Mouse (Mus musculus) limb, embryonic 15.5 days (tissue): ENCODE data around the gene Nup35. TPM values are rescaled to one million over a fixed set of nuclear protein-coding genes. Genes with fewer than 3 reads are reported as not detected.

Experiments used
- ATAC-seq: fragments of 200-750 bp; cut with Nextera tagmentation; 2 replicates; pipeline ENCODE4 v1.8.0; 2017; ENCODE audit warnings: low read depth, moderate TSS enrichment; ENCODE audit not compliant: insufficient number of reproducible peaks, low FRiP score, low TSS enrichment
- H3K27ac ChIP-seq: fragments of 300-500 bp; sonication (generic); 2 replicates; pipeline ENCODE4 v1.5.1; 2015; ENCODE audit warnings: moderate library complexity, mild to moderate bottlenecking, inconsistent platforms
- H3K27me3 ChIP-seq: fragments of 300-500 bp; sonication (generic); 2 replicates; pipeline ENCODE4 v1.6.1; 2015; ENCODE audit warnings: inconsistent platforms
- H3K36me3 ChIP-seq: fragments of 300-500 bp; sonication (generic); 2 replicates; pipeline ENCODE4 v1.6.1; 2015; ENCODE audit warnings: inconsistent platforms
- H3K4me1 ChIP-seq: fragments of 300-500 bp; sonication (generic); 2 replicates; pipeline ENCODE4 v1.6.1; 2015; ENCODE audit warnings: inconsistent platforms
- H3K4me2 ChIP-seq: fragments of 300-500 bp; sonication (generic); 2 replicates; pipeline ENCODE4 v1.6.1; 2015; ENCODE audit warnings: mild to moderate bottlenecking, inconsistent platforms
- H3K4me3 ChIP-seq: fragments of 300-500 bp; sonication (generic); 2 replicates; pipeline ENCODE4 v1.5.1; 2015; ENCODE audit warnings: mild to moderate bottlenecking, inconsistent platforms
- H3K9ac ChIP-seq: fragments of 300-500 bp; sonication (generic); 2 replicates; pipeline ENCODE4 v1.6.1; 2015; ENCODE audit warnings: inconsistent platforms
- H3K9me3 ChIP-seq: fragments of 300-500 bp; sonication (generic); 2 replicates; pipeline ENCODE4 v1.6.1; 2016; ENCODE audit warnings: inconsistent platforms
- WGBS: fragments of 180-500 bp; shearing (Covaris S2); methylation state at CpG from one replicate; pipeline ENCODE4 v1.1.7; 2015; 5-methylcytosine and 5-hydroxymethylcytosine counted together
- polyA plus RNA-seq: library from polyadenylated mRNA; unstranded; fragments of >200 nt; fragmentation: Nextera tagmentation; extraction: Ambion mirVana; gene quantifications from 2 replicates; pipeline ENCODE4 v1.2.1, GENCODE M21; 2015

Nup35 gene
- polyA plus RNA-seq: 42.1 and 42.2 TPM in 2 replicates

- peak within 1 kb of the TSS; percentile 61 for H3K9ac ChIP-seq
- H3K4me1 ChIP-seq: peaks cover 4% of the 10 kb centered on the region; the same call in 1 of the 2 replicates
- H3K27ac ChIP-seq: peak within 1 kb of the TSS; percentile 75
- H3K4me3 ChIP-seq: peak within 1 kb of the TSS; percentile 63
- H3K27me3 ChIP-seq: no peaks in the 10 kb centered on the region
- peak within 1 kb of the TSS; percentile 62 for H3K4me2 ChIP-seq
- peak; percentile 98 for ATAC-seq
- H3K9me3 ChIP-seq: no peaks in the 10 kb centered on the region
- WGBS: 2% methylated on average over 21 of the region's 21 CpGs
- 0 out of 2 replicates have a peak, but pooled peaks cover 3% of the 10 kb centered on the region for H3K36me3 ChIP-seq
Measured at GRCm38 (mm10) chr2:80616854-80617737, at the start of gene Nup35, which contains the start of gene Dusp19. Gene Nup35, plus strand, starts transcription at chr2:80617236. Gene Dusp19, plus strand, starts transcription at chr2:80617045.

GRCm38 (mm10) chr2:80567411-80567810 is 49.6 kb upstream of the Nup35 start:
- Histone ChIP-seq H3K4me3 (no peak overlapping the region), H3K9me3 (no peaks in the 10 kb centered on the region), H3K36me3 (0 out of 2 replicates have a peak, but pooled peaks cover 6% of the 10 kb centered on the region), H3K27me3 (no peaks in the 10 kb centered on the region), H3K9ac (no peak overlapping the region), H3K4me1 (peaks cover 3% of the 10 kb centered on the region; the same call in 1 of the 2 replicates), H3K27ac (no peak overlapping the region), H3K4me2 (no peak overlapping the region)
- WGBS: 86% methylated on average over 4 of the region's 4 CpGs
- ATAC-seq: no peak

DNA sequence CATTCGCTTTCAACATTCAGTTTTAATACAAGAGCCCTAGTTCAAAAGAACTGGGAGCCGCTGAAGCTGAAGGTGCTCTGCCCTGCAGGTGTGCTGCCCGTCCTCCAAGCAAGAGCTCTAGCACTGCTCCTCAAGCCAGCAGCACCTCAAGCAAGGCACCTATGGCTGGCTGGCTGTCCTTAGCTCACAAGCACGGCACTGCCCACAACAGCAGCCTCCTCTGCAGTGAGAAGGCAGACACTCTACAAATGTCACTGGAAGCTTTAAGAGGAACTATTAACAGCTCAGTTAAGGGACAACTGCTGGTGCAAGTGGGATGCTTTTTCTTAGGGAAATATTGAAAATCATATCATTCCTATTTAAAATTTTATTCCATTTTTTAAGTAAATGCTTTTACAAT is 46.4 kb upstream of the Nup35 start:
- 63% methylated on average over 4 of the region's 4 CpGs for WGBS
- Histone ChIP-seq H3K27ac (no peak overlapping the region), H3K27me3 (no peaks in the 10 kb centered on the region), H3K4me1 (peaks cover 3% of the 10 kb centered on the region; the same call in 1 of the 2 replicates), H3K9ac (no peak overlapping the region), H3K9me3 (no peaks in the 10 kb centered on the region), H3K4me2 (no peak overlapping the region), H3K36me3 (no peaks in the 10 kb centered on the region), H3K4me3 (no peak overlapping the region)
- no peak for ATAC-seq

DNA sequence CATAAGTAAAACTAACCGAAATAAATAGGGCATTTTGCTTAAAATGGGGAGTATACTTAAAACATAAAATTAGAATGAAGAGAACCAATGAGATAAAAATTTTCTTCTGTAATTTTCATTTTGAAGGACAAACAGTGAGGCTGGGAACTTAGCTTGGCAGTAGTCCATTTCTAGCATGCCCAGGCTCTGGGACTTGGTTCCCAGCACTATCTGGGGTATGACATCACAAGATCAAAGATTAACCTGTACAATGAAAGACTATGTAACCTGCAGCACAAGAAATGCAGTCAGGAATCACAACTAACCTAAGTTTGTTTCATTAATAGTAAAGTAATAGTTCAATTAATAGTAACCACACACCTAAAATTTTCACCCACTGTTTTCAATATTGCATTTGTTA is 39.8 kb upstream of the Nup35 start:
- WGBS: 93% methylated on average over 1 of the region's 1 CpGs

DNA sequence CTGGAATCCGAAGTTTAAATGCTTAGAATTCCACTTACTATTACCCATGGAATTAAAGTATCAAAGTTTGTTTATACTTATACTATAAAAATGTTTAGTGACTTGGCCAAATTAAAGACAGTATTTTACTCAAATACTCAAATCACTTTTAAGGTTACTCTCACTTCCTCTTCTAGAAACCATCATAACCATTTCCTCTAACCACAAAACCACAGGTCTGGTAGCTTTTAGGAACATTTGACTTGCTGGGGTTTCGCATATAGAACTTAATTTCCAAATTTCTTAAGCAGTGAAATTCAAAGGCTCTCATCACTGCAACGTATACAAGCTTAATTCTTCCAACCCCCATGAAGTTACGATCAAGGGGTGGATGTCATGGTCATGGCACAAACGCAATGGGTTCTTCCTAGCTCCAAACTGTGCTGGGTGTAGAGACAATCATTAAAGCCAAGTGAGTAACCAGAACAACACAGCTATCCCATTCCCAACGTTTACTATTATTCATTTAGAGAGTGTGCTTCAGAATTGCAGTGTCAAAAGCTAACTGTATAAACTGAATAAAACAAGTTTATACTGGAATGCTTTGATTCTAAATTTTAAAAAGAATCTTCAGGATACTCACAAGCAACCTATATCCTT is 37.7 kb upstream of the Nup35 start:
- Histone ChIP-seq H3K4me1 (peaks cover 9% of the 10 kb centered on the region), H3K4me2 (peak overlapping the region; percentile 40), H3K4me3 (peak overlapping the region; percentile 25), H3K9me3 (no peaks in the 10 kb centered on the region), H3K9ac (no peak overlapping the region), H3K27me3 (no peaks in the 10 kb centered on the region), H3K27ac (no peak overlapping the region), H3K36me3 (no peaks in the 10 kb centered on the region)
- 29% methylated on average over 6 of the region's 6 CpGs for WGBS
- no peak for ATAC-seq

More for the DNA sequence above, 39.8 kb upstream of the Nup35 start:
- Histone ChIP-seq H3K4me1 (peaks cover 9% of the 10 kb centered on the region), H3K36me3 (no peaks in the 10 kb centered on the region), H3K9ac (no peak overlapping the region), H3K9me3 (no peaks in the 10 kb centered on the region), H3K27me3 (no peaks in the 10 kb centered on the region), H3K4me2 (no peak overlapping the region), H3K27ac (no peak overlapping the region), H3K4me3 (no peak overlapping the region)
- ATAC-seq: no peak

DNA sequence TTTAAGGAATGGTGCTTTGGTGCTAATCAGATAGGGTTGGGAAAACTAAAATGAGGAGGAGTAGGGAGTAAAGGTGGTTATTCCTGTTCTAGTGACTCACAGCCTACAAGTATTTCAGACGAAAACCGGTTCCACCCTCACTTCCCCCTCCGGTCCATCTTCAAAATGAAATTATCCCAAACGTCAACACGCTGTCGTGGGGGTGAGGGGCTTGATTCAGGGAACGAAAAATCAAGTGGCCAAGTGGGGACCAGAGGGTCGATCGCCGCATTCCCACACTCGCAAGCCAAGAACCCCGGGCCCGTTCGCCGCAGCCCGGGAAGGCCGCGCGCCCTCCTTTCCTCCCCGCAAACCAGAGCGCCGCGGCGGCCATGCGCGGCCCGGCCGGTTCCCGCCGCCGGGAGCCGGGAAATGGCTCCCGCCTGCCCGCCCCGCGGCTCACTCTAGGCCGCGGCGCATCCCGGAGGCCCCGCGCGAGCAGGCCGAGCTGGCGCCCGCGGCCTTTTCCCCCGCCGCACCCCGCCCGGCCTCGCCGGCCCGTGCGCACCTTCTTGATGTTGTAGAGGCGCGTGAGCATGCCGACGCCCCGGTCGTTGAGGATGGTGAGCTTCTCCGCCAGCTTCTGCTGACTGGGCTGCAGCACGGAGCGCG is 36.6 kb upstream of the Nup35 start:
- H3K9me3 ChIP-seq: no peaks in the 10 kb centered on the region
- peaks cover 9% of the 10 kb centered on the region for H3K4me1 ChIP-seq
- H3K9ac ChIP-seq: peak overlapping the region; percentile 91
- H3K4me3 ChIP-seq: peak overlapping the region; percentile 84
- no peaks in the 10 kb centered on the region for H3K36me3 ChIP-seq
- peak; percentile 48 for ATAC-seq
- WGBS: under 1% methylated on average over 57 of the region's 65 CpGs
- peak overlapping the region; percentile 99 for H3K27ac ChIP-seq
- H3K27me3 ChIP-seq: no peaks in the 10 kb centered on the region
- peak overlapping the region; percentile 57 for H3K4me2 ChIP-seq

DNA sequence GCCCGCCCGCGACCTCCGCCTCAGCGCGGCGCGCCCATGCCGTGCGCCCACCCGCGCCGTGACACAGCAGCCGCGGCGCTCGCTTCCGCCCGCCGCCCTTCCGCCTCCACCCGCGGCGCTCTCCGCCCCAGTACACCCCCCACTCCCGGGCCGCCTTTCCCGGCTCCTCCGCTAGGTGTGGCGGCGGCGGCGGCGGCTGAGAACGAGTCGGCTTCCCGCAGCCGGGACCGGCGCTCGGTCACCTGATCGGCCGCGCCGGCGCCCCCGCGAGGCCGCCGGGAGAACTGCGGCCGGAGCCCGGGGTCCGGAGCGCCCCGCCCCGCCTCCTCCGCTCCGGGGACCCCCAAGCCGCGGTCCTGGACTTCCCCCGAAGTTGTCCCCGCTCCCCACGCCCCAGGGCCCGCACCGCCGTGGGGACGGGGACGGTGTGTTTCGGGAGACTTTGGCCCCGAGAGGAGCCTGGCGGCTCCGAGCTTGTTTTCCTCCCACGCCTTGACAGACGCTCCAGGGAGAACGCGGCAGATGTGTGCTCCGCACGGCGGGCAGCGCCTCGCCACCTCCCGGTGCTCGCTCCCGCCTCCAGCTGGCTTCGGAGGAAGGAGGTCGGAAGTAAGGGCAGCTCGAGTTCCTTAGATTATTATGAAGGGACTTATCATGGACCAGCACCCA is 35.9 kb upstream of the Nup35 start, which contains the start of gene Nckap1:
Gene Nckap1 (minus strand): TSS at position 338 of the 669 bp plus-strand sequence.
- H3K4me2 ChIP-seq: peak within 1 kb of the TSS; percentile 57
- peak within 1 kb of the TSS; percentile 99 for H3K27ac ChIP-seq
- peak; percentile 91 for ATAC-seq
- peak within 1 kb of the TSS; percentile 84 for H3K4me3 ChIP-seq
- no peaks in the 10 kb centered on the region for H3K27me3 ChIP-seq
- H3K36me3 ChIP-seq: no peaks in the 10 kb centered on the region
- under 1% methylated on average over 63 of the region's 88 CpGs for WGBS
- peaks cover 9% of the 10 kb centered on the region for H3K4me1 ChIP-seq
- peak within 1 kb of the TSS; percentile 91 for H3K9ac ChIP-seq
- H3K9me3 ChIP-seq: no peaks in the 10 kb centered on the region

- no peak overlapping the region for H3K4me3 ChIP-seq
- H3K4me2 ChIP-seq: no peak overlapping the region
- 89% methylated on average over 3 of the region's 3 CpGs for WGBS
Measured at GRCm38 (mm10) chr2:80582356-80582755, 34.7 kb upstream of the Nup35 start.

DNA sequence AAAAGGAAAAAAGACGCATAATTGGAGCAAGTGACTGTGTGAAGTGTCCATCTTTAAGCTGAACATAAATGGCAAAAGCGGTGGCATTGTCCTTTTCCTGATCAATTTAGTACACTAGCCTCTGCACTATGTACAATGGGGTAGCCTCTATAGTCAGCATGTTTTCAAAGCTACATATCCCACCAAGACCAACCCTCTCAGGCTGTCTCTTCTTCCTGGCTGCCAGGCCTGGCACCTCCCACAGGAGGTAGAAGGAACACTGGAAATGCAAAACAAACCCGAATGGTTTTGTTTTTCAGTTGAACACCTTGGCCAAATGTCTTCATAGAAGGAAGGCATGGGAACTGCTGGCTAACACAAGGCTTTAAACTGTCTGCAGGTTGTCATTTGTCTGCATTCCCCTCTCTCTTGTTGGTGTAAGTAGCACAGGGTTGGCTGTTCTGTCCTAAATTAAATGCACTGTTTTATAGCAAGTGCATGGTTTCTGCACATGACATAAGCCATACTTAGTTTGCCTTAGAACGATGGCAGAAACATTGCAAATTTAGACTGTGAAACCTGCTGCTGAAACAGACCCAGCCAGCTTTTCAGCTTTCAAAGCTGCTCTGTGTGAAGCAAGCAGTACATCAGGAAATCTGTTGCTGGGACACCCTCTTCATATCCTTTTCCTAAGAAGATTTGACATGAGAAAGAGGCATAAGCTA is 22.7 kb upstream of the Nup35 start:
- Histone ChIP-seq H3K27me3 (no peaks in the 10 kb centered on the region), H3K9ac (no peak overlapping the region), H3K4me2 (no peak overlapping the region), H3K9me3 (no peaks in the 10 kb centered on the region), H3K4me3 (no peak overlapping the region), H3K27ac (no peak overlapping the region), H3K36me3 (no peaks in the 10 kb centered on the region), H3K4me1 (no peaks in the 10 kb centered on the region)
- ATAC-seq: no peak
- WGBS: 61% methylated on average over 4 of the region's 4 CpGs

More at GRCm38 (mm10) chr2:80582356-80582755, 34.7 kb upstream of the Nup35 start:
- peaks cover 9% of the 10 kb centered on the region for H3K4me1 ChIP-seq
- H3K9me3 ChIP-seq: no peaks in the 10 kb centered on the region
- no peaks in the 10 kb centered on the region for H3K36me3 ChIP-seq
- H3K9ac ChIP-seq: no peak overlapping the region
- ATAC-seq: no peak
- no peak overlapping the region for H3K27ac ChIP-seq
- no peaks in the 10 kb centered on the region for H3K27me3 ChIP-seq

GRCm38 (mm10) chr2:80596960-80597359 is 20.1 kb upstream of the Nup35 start:
- ATAC-seq: no peak
- Histone ChIP-seq H3K27ac (no peak overlapping the region), H3K4me1 (no peaks in the 10 kb centered on the region), H3K27me3 (no peaks in the 10 kb centered on the region), H3K36me3 (no peaks in the 10 kb centered on the region), H3K9ac (no peak overlapping the region), H3K4me2 (no peak overlapping the region), H3K9me3 (no peaks in the 10 kb centered on the region), H3K4me3 (no peak overlapping the region)
- 66% methylated on average over 5 of the region's 5 CpGs for WGBS

GRCm38 (mm10) chr2:80599850-80600249 is 17.2 kb upstream of the Nup35 start:
- no peak for ATAC-seq
- Histone ChIP-seq H3K36me3 (no peaks in the 10 kb centered on the region), H3K4me3 (no peak overlapping the region), H3K4me1 (no peaks in the 10 kb centered on the region), H3K9ac (no peak overlapping the region), H3K9me3 (no peaks in the 10 kb centered on the region), H3K27ac (no peak overlapping the region), H3K4me2 (no peak overlapping the region), H3K27me3 (no peaks in the 10 kb centered on the region)
- whole genome bisulfite sequencing: 93% methylated on average over 3 of the region's 3 CpGs
